Mouse (Mus musculus) forebrain, postnatal 0 days (tissue): ENCODE measurements at regions not wholly inside any gene's neighbourhood (a gene's known extent, or its start where the extent isn't known, plus 50 kb on each side); places are given as distances from the start of the nearest gene placed in this dataset.

ENCODE experiments used
- ATAC-seq: fragments of 200-750 bp; cut with Nextera tagmentation; 2 replicates; pipeline ENCODE4 v1.8.0; 2017; ENCODE audit warnings: mild to moderate bottlenecking, moderate library complexity
- DNase-seq: peaks from one replicate; pipeline ENCODE4 v3.0.0-alpha.2; 2015
- H3K27ac ChIP-seq: fragments of 300-500 bp; sonication (generic); 2 replicates; pipeline ENCODE4 v1.5.1; 2014; ENCODE audit warnings: low read depth, mild to moderate bottlenecking, antibody characterized with exemption, low read length, moderate library complexity, mixed read lengths
- H3K27me3 ChIP-seq: fragments of 300-500 bp; sonication (generic); 2 replicates; pipeline ENCODE4 v1.6.1; 2014; ENCODE audit warnings: mild to moderate bottlenecking, low read length, mixed read lengths; ENCODE audit not compliant: insufficient read depth
- H3K36me3 ChIP-seq: fragments of 300-500 bp; sonication (generic); 2 replicates; pipeline ENCODE4 v1.6.1; 2014; ENCODE audit warnings: mild to moderate bottlenecking, moderate library complexity; ENCODE audit not compliant: insufficient read depth
- H3K4me1 ChIP-seq: fragments of 300-500 bp; sonication (generic); 2 replicates; pipeline ENCODE4 v1.6.1; 2014; ENCODE audit warnings: antibody characterized with exemption; ENCODE audit not compliant: insufficient read depth
- H3K4me2 ChIP-seq: fragments of 300-500 bp; sonication (generic); 2 replicates; pipeline ENCODE4 v1.6.1; 2014; ENCODE audit warnings: low read depth, mild to moderate bottlenecking, moderate library complexity
- H3K4me3 ChIP-seq: fragments of 300-500 bp; sonication (generic); 2 replicates; pipeline ENCODE4 v1.5.1; 2014; ENCODE audit warnings: low read depth, low read length, mixed read lengths
- H3K9ac ChIP-seq: fragments of 300-500 bp; sonication (generic); 2 replicates; pipeline ENCODE4 v1.6.1; 2014; ENCODE audit warnings: mild to moderate bottlenecking
- H3K9me3 ChIP-seq: fragments of 300-500 bp; sonication (generic); 2 replicates; pipeline ENCODE4 v1.6.1; 2016; ENCODE audit warnings: low read length
- CTCF ChIP-seq: sonication (generic); IDR thresholded peaks from 2 replicates; pipeline ENCODE4 v1.5.1; 2016; ENCODE audit warnings: antibody characterized with exemption, control low read depth, low read depth
- WGBS: fragments of 180-500 bp; shearing (Covaris S2); extraction: QIAGEN DNeasy Blood & Tissue Kit; methylation state at CpG from one replicate; pipeline ENCODE4 v1.1.7; 2014; 5-methylcytosine and 5-hydroxymethylcytosine counted together

- Histone ChIP-seq H3K9me3 (no peaks in the 10 kb centered on the region), H3K4me2 (no peak overlapping the region), H3K4me1 (no peaks in the 10 kb centered on the region), H3K27ac (no peak overlapping the region), H3K4me3 (no peak overlapping the region), H3K27me3 (no peaks in the 10 kb centered on the region), H3K36me3 (no peaks in the 10 kb centered on the region), H3K9ac (no peak overlapping the region)
- 95% methylated on average over 4 of the region's 4 CpGs for WGBS
- no peak for TF ChIP-seq CTCF
- no peak for DNase-seq
- ATAC-seq, result no peak
Measured at GRCm38 (mm10) chr17:51683318-51683717, 149.8 kb downstream of the Satb1 start.

- Histone ChIP-seq H3K4me1 (no peaks in the 10 kb centered on the region), H3K9me3 (no peaks in the 10 kb centered on the region), H3K4me3 (no peak overlapping the region), H3K36me3 (no peaks in the 10 kb centered on the region), H3K27ac (no peak overlapping the region), H3K9ac (no peak overlapping the region), H3K4me2 (no peak overlapping the region), H3K27me3 (no peaks in the 10 kb centered on the region)
- no peak for TF ChIP-seq CTCF
- peak; percentile 42 for DNase-seq
- peak; percentile 73 for ATAC-seq
- 66% methylated on average over 3 of the region's 3 CpGs for WGBS
Measured at GRCm38 (mm10) chr17:51682368-51682767, 150.7 kb downstream of the Satb1 start.

GRCm38 (mm10) chr17:51677451-51677850, 155.6 kb downstream of the Satb1 start:
- H3K4me3 ChIP-seq, result no peak overlapping the region
- H3K27ac ChIP-seq, result no peak overlapping the region
- DNase-seq (no peak), ATAC-seq (no peak)
- H3K36me3 ChIP-seq, result no peaks in the 10 kb centered on the region
- no peaks in the 10 kb centered on the region for H3K4me1 ChIP-seq
- no peak overlapping the region for H3K9ac ChIP-seq
- TF ChIP-seq CTCF, result no peak
- no peak overlapping the region for H3K4me2 ChIP-seq
- no peaks in the 10 kb centered on the region for H3K9me3 ChIP-seq
- 94% methylated on average over 8 of the region's 8 CpGs for WGBS
- no peaks in the 10 kb centered on the region for H3K27me3 ChIP-seq

GRCm38 (mm10) chr17:51658408-51658807, 174.7 kb downstream of the Satb1 start:
- H3K4me2 ChIP-seq, result no peak overlapping the region
- WGBS, result 75% methylated on average over 4 of the region's 4 CpGs

GRCm38 (mm10) chr17:51653881-51654280, 179.2 kb downstream of the Satb1 start:
- H3K4me2 ChIP-seq, result no peak overlapping the region
- H3K4me1 ChIP-seq, result no peaks in the 10 kb centered on the region
- H3K27ac ChIP-seq, result no peak overlapping the region
- H3K4me3 ChIP-seq, result no peak overlapping the region
- H3K27me3 ChIP-seq, result no peaks in the 10 kb centered on the region
- no peaks in the 10 kb centered on the region for H3K9me3 ChIP-seq
- 79% methylated on average over 3 of the region's 3 CpGs for WGBS
- H3K36me3 ChIP-seq, result no peaks in the 10 kb centered on the region
- DNase-seq, result no peak
- ATAC-seq, result no peak
- TF ChIP-seq CTCF, result no peak
- H3K9ac ChIP-seq, result no peak overlapping the region

More at GRCm38 (mm10) chr17:51658408-51658807, 174.7 kb downstream of the Satb1 start:
- no peak for DNase-seq
- Histone ChIP-seq H3K4me1 (no peaks in the 10 kb centered on the region), H3K9me3 (no peaks in the 10 kb centered on the region), H3K27ac (no peak overlapping the region), H3K36me3 (no peaks in the 10 kb centered on the region), H3K9ac (no peak overlapping the region), H3K27me3 (no peaks in the 10 kb centered on the region), H3K4me3 (no peak overlapping the region)
- ATAC-seq, result no peak
- TF ChIP-seq CTCF, result no peak

- 84% methylated on average over 2 of the region's 2 CpGs for WGBS
- DNase-seq (no peak), ATAC-seq (no peak)
- TF ChIP-seq CTCF, result no peak
- Histone ChIP-seq H3K9ac (no peak overlapping the region), H3K9me3 (no peaks in the 10 kb centered on the region), H3K4me1 (no peaks in the 10 kb centered on the region), H3K4me3 (no peak overlapping the region), H3K4me2 (no peak overlapping the region), H3K27ac (no peak overlapping the region), H3K27me3 (no peaks in the 10 kb centered on the region), H3K36me3 (no peaks in the 10 kb centered on the region)
Measured at GRCm38 (mm10) chr17:51651880-51652279, 181.2 kb downstream of the Satb1 start.

GRCm38 (mm10) chr17:51649213-51649815, 183.8 kb downstream of the Satb1 start:
- Histone ChIP-seq H3K27me3 (no peaks in the 10 kb centered on the region), H3K36me3 (no peaks in the 10 kb centered on the region), H3K9ac (no peak overlapping the region), H3K9me3 (no peaks in the 10 kb centered on the region), H3K4me2 (no peak overlapping the region), H3K4me3 (no peak overlapping the region), H3K27ac (no peak overlapping the region), H3K4me1 (no peaks in the 10 kb centered on the region)
- no peak for TF ChIP-seq CTCF
- 85% methylated on average over 12 of the region's 12 CpGs for WGBS
- ATAC-seq, result peak; percentile 47; the same call in 1 of the 2 replicates
- no peak for DNase-seq

- Histone ChIP-seq H3K4me2 (no peak overlapping the region), H3K4me1 (no peaks in the 10 kb centered on the region), H3K9me3 (no peaks in the 10 kb centered on the region), H3K36me3 (no peaks in the 10 kb centered on the region), H3K27me3 (no peaks in the 10 kb centered on the region), H3K4me3 (no peak overlapping the region), H3K9ac (no peak overlapping the region), H3K27ac (no peak overlapping the region)
- no peak for TF ChIP-seq CTCF
- WGBS, result 89% methylated on average over 2 of the region's 2 CpGs
- ATAC-seq (no peak), DNase-seq (no peak)
Measured at GRCm38 (mm10) chr17:51646416-51646815, 186.7 kb downstream of the Satb1 start.
